Mouse (Mus musculus): ENCODE results near the gene Kdm4b. TPM values are rescaled to one million over a fixed set of nuclear protein-coding genes. Genes with fewer than 3 reads are reported as not detected.

Gene Kdm4b
- polyA plus RNA-seq, 1 experiment: 11.5 TPM

GRCm38 (mm10) chr17:56380286-56380685 lies 54.4 kb downstream of the Kdm4b start:
- no peaks in the 10 kb centered on the region for H3K4me1 ChIP-seq (ENCODE audit: control insufficient read depth, insufficient read depth, low read length)
- TF ChIP-seq POLR2A (IDR thresholded peaks at IDR 0.05; ENCODE audit: insufficient read depth, low read length): no peak
- no peak for TF ChIP-seq EP300 (IDR thresholded peaks at IDR 0.05; ENCODE audit: insufficient read depth, low read depth, low read length)
- TF ChIP-seq CTCF (IDR thresholded peaks at IDR 0.05; ENCODE audit: low read depth, low read length): no peak
- no peaks in the 10 kb centered on the region for H3K36me3 ChIP-seq (ENCODE audit: control insufficient read depth, insufficient read depth, low read length, poor library complexity, severe bottlenecking)
- no peaks in the 10 kb centered on the region for H3K9me3 ChIP-seq (replicated peaks; ENCODE audit: control insufficient read depth, insufficient read depth, low read length, poor library complexity, severe bottlenecking)
- H3K27me3 ChIP-seq (ENCODE audit: control insufficient read depth, insufficient read depth, low read length, poor library complexity, severe bottlenecking): no peaks in the 10 kb centered on the region
- no peak overlapping the region for H3K4me3 ChIP-seq (ENCODE audit: low read depth, low read length)
- H3K9ac ChIP-seq (ENCODE audit: low read depth, poor library complexity, severe bottlenecking): no peak overlapping the region
- H3K27ac ChIP-seq (ENCODE audit: insufficient read depth, low read length): no peak overlapping the region

GRCm38 (mm10) chr17:56381183-56381582 lies 55.3 kb downstream of the Kdm4b start:
- no peak for TF ChIP-seq EP300 (IDR thresholded peaks at IDR 0.05; ENCODE audit: insufficient read depth, low read depth, low read length)
- no peak for TF ChIP-seq POLR2A (IDR thresholded peaks at IDR 0.05; ENCODE audit: insufficient read depth, low read length)
- TF ChIP-seq CTCF (IDR thresholded peaks at IDR 0.05; ENCODE audit: low read depth, low read length): no peak
- Histone ChIP-seq H3K9me3 (replicated peaks; ENCODE audit: control insufficient read depth, insufficient read depth, low read length, poor library complexity, severe bottlenecking) (no peaks in the 10 kb centered on the region), H3K27me3 (ENCODE audit: control insufficient read depth, insufficient read depth, low read length, poor library complexity, severe bottlenecking) (no peaks in the 10 kb centered on the region), H3K27ac (ENCODE audit: insufficient read depth, low read length) (no peak overlapping the region), H3K4me1 (ENCODE audit: control insufficient read depth, insufficient read depth, low read length) (no peaks in the 10 kb centered on the region), H3K9ac (ENCODE audit: low read depth, poor library complexity, severe bottlenecking) (no peak overlapping the region), H3K4me3 (ENCODE audit: low read depth, low read length) (no peak overlapping the region), H3K36me3 (ENCODE audit: control insufficient read depth, insufficient read depth, low read length, poor library complexity, severe bottlenecking) (no peaks in the 10 kb centered on the region)

GRCm38 (mm10) chr17:56382997-56383396 lies 57.1 kb downstream of the Kdm4b start:
- TF ChIP-seq POLR2A (IDR thresholded peaks at IDR 0.05; ENCODE audit: insufficient read depth, low read length): no peak
- TF ChIP-seq CTCF (IDR thresholded peaks at IDR 0.05; ENCODE audit: low read depth, low read length): no peak
- no peak for TF ChIP-seq EP300 (IDR thresholded peaks at IDR 0.05; ENCODE audit: insufficient read depth, low read depth, low read length)
- H3K27me3 ChIP-seq (ENCODE audit: control insufficient read depth, insufficient read depth, low read length, poor library complexity, severe bottlenecking): no peaks in the 10 kb centered on the region
- no peaks in the 10 kb centered on the region for H3K9me3 ChIP-seq (replicated peaks; ENCODE audit: control insufficient read depth, insufficient read depth, low read length, poor library complexity, severe bottlenecking)
- no peaks in the 10 kb centered on the region for H3K36me3 ChIP-seq (ENCODE audit: control insufficient read depth, insufficient read depth, low read length, poor library complexity, severe bottlenecking)
- no peaks in the 10 kb centered on the region for H3K4me1 ChIP-seq (ENCODE audit: control insufficient read depth, insufficient read depth, low read length)
- no peak overlapping the region for H3K9ac ChIP-seq (ENCODE audit: low read depth, poor library complexity, severe bottlenecking)
- H3K4me3 ChIP-seq (ENCODE audit: low read depth, low read length): no peak overlapping the region
- H3K27ac ChIP-seq (ENCODE audit: insufficient read depth, low read length): no peak overlapping the region

GRCm38 (mm10) chr17:56384903-56385302 lies 59.0 kb downstream of the Kdm4b start:
- Histone ChIP-seq H3K27me3 (ENCODE audit: control insufficient read depth, insufficient read depth, low read length, poor library complexity, severe bottlenecking) (no peaks in the 10 kb centered on the region), H3K36me3 (ENCODE audit: control insufficient read depth, insufficient read depth, low read length, poor library complexity, severe bottlenecking) (no peaks in the 10 kb centered on the region), H3K27ac (ENCODE audit: insufficient read depth, low read length) (no peak overlapping the region), H3K9me3 (replicated peaks; ENCODE audit: control insufficient read depth, insufficient read depth, low read length, poor library complexity, severe bottlenecking) (no peaks in the 10 kb centered on the region), H3K9ac (ENCODE audit: low read depth, poor library complexity, severe bottlenecking) (no peak overlapping the region), H3K4me1 (ENCODE audit: control insufficient read depth, insufficient read depth, low read length) (no peaks in the 10 kb centered on the region), H3K4me3 (ENCODE audit: low read depth, low read length) (no peak overlapping the region)
- TF ChIP-seq CTCF (IDR thresholded peaks at IDR 0.05; ENCODE audit: low read depth, low read length) (no peak), POLR2A (IDR thresholded peaks at IDR 0.05; ENCODE audit: insufficient read depth, low read length) (no peak), EP300 (IDR thresholded peaks at IDR 0.05; ENCODE audit: insufficient read depth, low read depth, low read length) (no peak)

GRCm38 (mm10) chr17:56387612-56388011 lies 61.8 kb downstream of the Kdm4b start:
- Histone ChIP-seq H3K27me3 (ENCODE audit: control insufficient read depth, insufficient read depth, low read length, poor library complexity, severe bottlenecking) (no peaks in the 10 kb centered on the region), H3K4me1 (ENCODE audit: control insufficient read depth, insufficient read depth, low read length) (no peaks in the 10 kb centered on the region), H3K36me3 (ENCODE audit: control insufficient read depth, insufficient read depth, low read length, poor library complexity, severe bottlenecking) (no peaks in the 10 kb centered on the region), H3K4me3 (ENCODE audit: low read depth, low read length) (no peak overlapping the region), H3K27ac (ENCODE audit: insufficient read depth, low read length) (no peak overlapping the region), H3K9ac (ENCODE audit: low read depth, poor library complexity, severe bottlenecking) (no peak overlapping the region), H3K9me3 (replicated peaks; ENCODE audit: control insufficient read depth, insufficient read depth, low read length, poor library complexity, severe bottlenecking) (no peaks in the 10 kb centered on the region)
- TF ChIP-seq EP300 (IDR thresholded peaks at IDR 0.05; ENCODE audit: insufficient read depth, low read depth, low read length) (no peak), CTCF (IDR thresholded peaks at IDR 0.05; ENCODE audit: low read depth, low read length) (no peak), POLR2A (IDR thresholded peaks at IDR 0.05; ENCODE audit: insufficient read depth, low read length) (no peak)

GRCm38 (mm10) chr17:56393238-56393637 lies 67.4 kb downstream of the Kdm4b start:
- no peak overlapping the region for H3K4me3 ChIP-seq (ENCODE audit: low read depth, low read length)
- no peak overlapping the region for H3K9ac ChIP-seq (ENCODE audit: low read depth, poor library complexity, severe bottlenecking)
- TF ChIP-seq POLR2A (IDR thresholded peaks at IDR 0.05; ENCODE audit: insufficient read depth, low read length): no peak
- no peak for TF ChIP-seq CTCF (IDR thresholded peaks at IDR 0.05; ENCODE audit: low read depth, low read length)
- no peak for TF ChIP-seq EP300 (IDR thresholded peaks at IDR 0.05; ENCODE audit: insufficient read depth, low read depth, low read length)
- no peak overlapping the region for H3K27ac ChIP-seq (ENCODE audit: insufficient read depth, low read length)
- H3K27me3 ChIP-seq (ENCODE audit: control insufficient read depth, insufficient read depth, low read length, poor library complexity, severe bottlenecking): no peaks in the 10 kb centered on the region
- H3K36me3 ChIP-seq (ENCODE audit: control insufficient read depth, insufficient read depth, low read length, poor library complexity, severe bottlenecking): no peaks in the 10 kb centered on the region
- no peaks in the 10 kb centered on the region for H3K4me1 ChIP-seq (ENCODE audit: control insufficient read depth, insufficient read depth, low read length)
- H3K9me3 ChIP-seq (replicated peaks; ENCODE audit: control insufficient read depth, insufficient read depth, low read length, poor library complexity, severe bottlenecking): no peaks in the 10 kb centered on the region

All from ES-Bruce4 (cell line).